Comparison of ENCODE assay signal across 7 mouse cellular contexts in the genomic region with DNA sequence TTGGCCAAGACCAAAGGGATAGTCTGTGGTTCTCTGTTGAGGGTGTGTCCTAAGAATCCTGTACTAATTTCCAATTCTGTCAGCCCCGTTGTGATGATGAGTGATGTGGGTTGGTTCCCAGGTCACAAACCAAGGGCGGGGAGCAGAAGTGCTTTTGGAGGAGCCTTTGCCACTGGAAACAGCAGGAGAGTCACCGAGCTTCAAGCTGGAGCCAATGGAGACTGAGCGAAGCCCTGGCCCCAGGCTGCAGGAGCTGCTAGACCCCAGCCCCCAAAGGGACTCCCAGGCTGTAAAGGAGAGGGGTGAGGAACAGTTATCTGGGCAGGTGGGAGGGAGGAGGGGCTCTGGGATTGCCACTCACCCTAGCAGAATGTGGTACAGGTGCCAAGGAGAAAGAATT. TPM values are rescaled to one million over a fixed set of nuclear protein-coding genes. Genes with fewer than 3 reads are reported as not detected.
DNase-seq lines count a peak whose midpoint lies in the region; ATAC-seq and TF ChIP-seq lines count a peak whose summit lies in the region.

No protein-coding gene starts in this region.

- H3K27me3 ChIP-seq in lung, embryonic 15.5 days = no peaks in the 10 kb centered on the region
- no peaks in the 10 kb centered on the region for H3K27me3 ChIP-seq in forebrain, embryonic 11.5 days (ENCODE audit: control insufficient read depth, insufficient read depth, low read length)
- H3K27me3 ChIP-seq in limb, embryonic 11.5 days (ENCODE audit: control insufficient read depth, insufficient read depth, low read length) = no peaks in the 10 kb centered on the region
- H3K27me3 ChIP-seq in small intestine, adult 2 months (ENCODE audit: control insufficient read depth, insufficient read depth, low read length) = no peaks in the 10 kb centered on the region

- H3K9me3 ChIP-seq in lung, embryonic 15.5 days = peaks cover 15% of the 10 kb centered on the region; the same call in 1 of the 2 replicates
- H3K9me3 ChIP-seq in forebrain, embryonic 11.5 days (ENCODE audit: control insufficient read depth, low read length) = peaks cover 11% of the 10 kb centered on the region; the same call in 1 of the 2 replicates
- H3K9me3 ChIP-seq in limb, embryonic 11.5 days (ENCODE audit: control insufficient read depth, low read length) = peaks cover 8% of the 10 kb centered on the region; the same call in 1 of the 2 replicates

- peaks cover 47% of the 10 kb centered on the region for H3K36me3 ChIP-seq in lung, embryonic 15.5 days
- peaks cover 34% of the 10 kb centered on the region for H3K36me3 ChIP-seq in forebrain, embryonic 11.5 days (ENCODE audit: control insufficient read depth, insufficient read depth, low read length)
- peaks cover 30% of the 10 kb centered on the region for H3K36me3 ChIP-seq in limb, embryonic 11.5 days (ENCODE audit: control insufficient read depth, insufficient read depth, low read length)
- H3K36me3 ChIP-seq in small intestine, adult 2 months (ENCODE audit: control insufficient read depth, insufficient read depth, low read length) = peaks cover 33% of the 10 kb centered on the region

- no peak for TF ChIP-seq POLR2A in small intestine, adult 2 months (IDR thresholded peaks at IDR 0.05; ENCODE audit: low read depth, low read length)

- ATAC-seq in lung, embryonic 15.5 days (ENCODE audit: borderline replicate concordance, extremely low read depth, low FRiP score, low TSS enrichment) = no peak
- no peak for ATAC-seq in forebrain, embryonic 11.5 days (replicated peaks; ENCODE audit: low FRiP score)
- no peak for ATAC-seq in limb, embryonic 11.5 days (ENCODE audit: insufficient number of reproducible peaks, low FRiP score, low TSS enrichment, low read depth)

- H3K27ac ChIP-seq in lung, embryonic 15.5 days = no peak overlapping the region
- H3K27ac ChIP-seq in forebrain, embryonic 11.5 days (ENCODE audit: low read depth, low read length) = no peak overlapping the region
- no peak overlapping the region for H3K27ac ChIP-seq in limb, embryonic 11.5 days (replicated peaks; ENCODE audit: low read depth, low read length)
- H3K27ac ChIP-seq in small intestine, adult 2 months (ENCODE audit: insufficient read depth, low read depth, low read length) = no peak overlapping the region

- H3K4me2 ChIP-seq in lung, embryonic 15.5 days = peak overlapping the region; percentile 80
- H3K4me2 ChIP-seq in forebrain, embryonic 11.5 days (ENCODE audit: low read depth, low read length, severe bottlenecking) = peak overlapping the region; percentile 80; the same call in 1 of the 2 replicates
- peak overlapping the region; percentile 89 for H3K4me2 ChIP-seq in limb, embryonic 11.5 days (ENCODE audit: low read depth, severe bottlenecking)

- DNase-seq in lung, postnatal 25 days (ENCODE audit: low spot score) = no peak
- no peak for DNase-seq in forebrain, embryonic 11.5 days (ENCODE audit: low spot score)
- no peak for DNase-seq in limb, embryonic 11.5 days (ENCODE audit: low spot score)
- DNase-seq in right cerebral cortex, postnatal 36 days (ENCODE audit: low spot score in 2 of 2) = no peak
- DNase-seq in retina, postnatal 1 day = no peak

- H3K4me3 ChIP-seq in lung, embryonic 15.5 days = peak overlapping the region; percentile 84
- peak overlapping the region; percentile 76 for H3K4me3 ChIP-seq in forebrain, embryonic 11.5 days (ENCODE audit: low read depth, low read length)
- no peak overlapping the region for H3K4me3 ChIP-seq in limb, embryonic 11.5 days (ENCODE audit: low read depth, low read length)
- H3K4me3 ChIP-seq in small intestine, adult 2 months (ENCODE audit: low read depth, low read length) = peak overlapping the region; percentile 40

- H3K4me1 ChIP-seq in lung, embryonic 15.5 days = peaks cover 17% of the 10 kb centered on the region
- peaks cover 14% of the 10 kb centered on the region for H3K4me1 ChIP-seq in forebrain, embryonic 11.5 days (replicated peaks; ENCODE audit: control insufficient read depth, insufficient read depth, low read length)
- H3K4me1 ChIP-seq in limb, embryonic 11.5 days (ENCODE audit: control insufficient read depth, insufficient read depth, low read length) = peaks cover 9% of the 10 kb centered on the region
- peaks cover 12% of the 10 kb centered on the region for H3K4me1 ChIP-seq in small intestine, adult 2 months (ENCODE audit: control insufficient read depth, insufficient read depth, insufficient read length, low read length)

- WGBS in lung, embryonic 15.5 days = 92% methylated on average over 4 of the region's 4 CpGs
- WGBS in forebrain, embryonic 11.5 days = 89% methylated on average over 4 of the region's 4 CpGs
- 80% methylated on average over 4 of the region's 4 CpGs for WGBS in limb, embryonic 11.5 days
- WGBS in small intestine, adult 2 months = 59% methylated on average over 4 of the region's 4 CpGs

- no peak overlapping the region for H3K9ac ChIP-seq in lung, embryonic 15.5 days
- no peak overlapping the region for H3K9ac ChIP-seq in forebrain, embryonic 11.5 days (ENCODE audit: low read length)
- H3K9ac ChIP-seq in limb, embryonic 11.5 days (ENCODE audit: low read length) = no peak overlapping the region

- no peak for TF ChIP-seq CTCF in small intestine, adult 2 months (IDR thresholded peaks at IDR 0.05; ENCODE audit: extremely low read depth, insufficient read length, insufficient replicate concordance, low read depth, low read length)

RNA-seq across cellular contexts. Expression of a gene that starts 1.8 kb away (rescaled TPM):
- 41.6 and 48.8 TPM in 2 replicates for polyA plus RNA-seq in lung, embryonic 15.5 days (2015; fragmentation: Nextera tagmentation; extraction: Ambion mirVana)
- 38.9 and 42.6 TPM in 2 replicates for polyA plus RNA-seq in forebrain, embryonic 11.5 days (2014; fragmentation: Nextera tagmentation; extraction: Ambion mirVana)
- polyA plus RNA-seq in limb, embryonic 11.5 days (2014; fragmentation: Nextera tagmentation; extraction: Ambion mirVana) = 27.5 and 34.8 TPM in 2 replicates
- polyA plus RNA-seq in small intestine, adult 2 months (2012; rRNA removed) = 2.5 and 3.8 TPM in 2 replicates

RNA-seq across cellular contexts. Expression of a gene that starts 27.8 kb away (rescaled TPM):
- 0.15 TPM in 1 of 2 replicates, not detected in the other for polyA plus RNA-seq in lung, embryonic 15.5 days (2015; fragmentation: Nextera tagmentation; extraction: Ambion mirVana)
- not detected in 2 replicates for polyA plus RNA-seq in forebrain, embryonic 11.5 days (2014; fragmentation: Nextera tagmentation; extraction: Ambion mirVana)
- polyA plus RNA-seq in limb, embryonic 11.5 days (2014; fragmentation: Nextera tagmentation; extraction: Ambion mirVana) = 0.06 TPM in 1 of 2 replicates, not detected in the other
- 0.33 and 0.62 TPM in 2 replicates for polyA plus RNA-seq in small intestine, adult 2 months (2012; rRNA removed)
